Mouse (Mus musculus) thymus, adult 2 months (tissue): ENCODE results near the gene Gm20388.

Experiments
- CTCF ChIP-seq: fragments of 200-500 bp; IDR thresholded peaks from 2 replicates; pipeline ENCODE4 v1.5.1; 2012; ENCODE audit warnings: mild to moderate bottlenecking, control low read depth, low read length, moderate library complexity, borderline replicate concordance; ENCODE audit not compliant: control insufficient read depth, poor library complexity, insufficient read depth; ENCODE audit errors: extremely low read depth
- POLR2A ChIP-seq: fragments of 200-500 bp; IDR thresholded peaks from 2 replicates; pipeline ENCODE4 v1.6.1; 2012; ENCODE audit warnings: mild to moderate bottlenecking, low read length, control low read depth, moderate library complexity; ENCODE audit not compliant: control insufficient read depth, poor library complexity, insufficient read depth; ENCODE audit errors: extremely low read depth

GRCm38 (mm10) chr8:121357451-121357850 lies 1446.8 kb downstream of the Gm20388 start:
- TF ChIP-seq CTCF (no peak), POLR2A (no peak)
